Mouse (Mus musculus): ENCODE results near the gene Ddx19b.
"Not testable (repeated sequence)": the region's sequence is repeated elsewhere in the genome, so short reads cannot be mapped to it uniquely, and the experiment has no call there.

Ddx19b gene

GRCm38 (mm10) chr8:110963051-110963450 is 68.5 kb downstream of the Ddx19b start:
- no peak for DNase-seq

GRCm38 (mm10) chr8:110959906-110960305 is 71.6 kb downstream of the Ddx19b start:
- no peak for DNase-seq

GRCm38 (mm10) chr8:110959071-110959780 is 72.3 kb downstream of the Ddx19b start:
- DNase-seq = no peak

- DNase-seq = not testable (repeated sequence)
Observed at GRCm38 (mm10) chr8:110958553-110958952, 73.0 kb downstream of the Ddx19b start.

GRCm38 (mm10) chr8:110958135-110958534 is 73.4 kb downstream of the Ddx19b start:
- DNase-seq = no peak

- no peak for DNase-seq
Observed at GRCm38 (mm10) chr8:110957471-110957870, 74.1 kb downstream of the Ddx19b start.

GRCm38 (mm10) chr8:110956619-110957450 is 74.7 kb downstream of the Ddx19b start:
- no peak for DNase-seq

GRCm38 (mm10) chr8:110954776-110955175 is 76.8 kb downstream of the Ddx19b start:
- no peak for DNase-seq
